Mouse (Mus musculus) right cerebral cortex, adult 2 months (tissue): ENCODE measurements at regions not wholly inside any gene's neighbourhood (a gene's known extent, or its start where the extent isn't known, plus 50 kb on each side); places are given as distances from the start of the nearest gene placed in this dataset.

Source experiments
- DNase-seq, 2 experiments: peaks; one replicate each; pipeline ENCODE4 v3.0.0; 2021 to 2022; ENCODE audit warnings: low spot score in 2 of 2

GRCm38 (mm10) chr9:61135917-61136316, 236.2 kb upstream of the Tle3 start:
- DNase-seq: no peak

DNA sequence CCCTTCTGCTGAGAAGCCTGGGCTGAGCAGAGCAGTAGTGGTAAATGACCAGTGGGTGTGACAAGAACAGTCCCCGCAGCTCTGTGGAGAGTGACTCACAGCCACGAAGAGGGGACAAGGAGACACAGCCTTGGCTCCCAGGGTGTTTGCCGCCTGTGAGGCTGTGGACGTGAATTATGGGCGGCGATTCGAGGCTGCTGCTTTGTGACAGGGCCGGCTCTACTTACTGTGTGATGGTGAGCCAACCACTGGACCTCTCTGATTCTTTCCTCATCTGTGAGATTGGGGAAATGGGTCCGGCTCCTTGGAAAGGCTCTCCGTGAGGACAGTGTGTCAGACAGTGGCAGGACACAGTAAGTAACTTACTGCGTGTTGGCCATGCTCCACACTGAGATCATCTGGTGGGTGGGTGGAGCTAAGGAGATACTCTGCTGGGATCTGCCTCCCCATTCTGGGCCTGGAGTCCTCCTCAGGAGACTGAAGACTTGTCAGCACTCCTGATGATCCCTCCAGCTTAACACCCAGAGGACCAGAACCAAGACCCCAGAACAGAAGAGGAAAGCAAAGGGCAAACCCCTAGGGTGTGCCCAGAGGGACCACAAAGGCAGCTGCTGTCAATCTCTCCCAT, 233.3 kb upstream of the Tle3 start:
- no peak for DNase-seq

GRCm38 (mm10) chr9:61143101-61143500, 229.1 kb upstream of the Tle3 start:
- DNase-seq: peak; percentile 37 to 54

DNA sequence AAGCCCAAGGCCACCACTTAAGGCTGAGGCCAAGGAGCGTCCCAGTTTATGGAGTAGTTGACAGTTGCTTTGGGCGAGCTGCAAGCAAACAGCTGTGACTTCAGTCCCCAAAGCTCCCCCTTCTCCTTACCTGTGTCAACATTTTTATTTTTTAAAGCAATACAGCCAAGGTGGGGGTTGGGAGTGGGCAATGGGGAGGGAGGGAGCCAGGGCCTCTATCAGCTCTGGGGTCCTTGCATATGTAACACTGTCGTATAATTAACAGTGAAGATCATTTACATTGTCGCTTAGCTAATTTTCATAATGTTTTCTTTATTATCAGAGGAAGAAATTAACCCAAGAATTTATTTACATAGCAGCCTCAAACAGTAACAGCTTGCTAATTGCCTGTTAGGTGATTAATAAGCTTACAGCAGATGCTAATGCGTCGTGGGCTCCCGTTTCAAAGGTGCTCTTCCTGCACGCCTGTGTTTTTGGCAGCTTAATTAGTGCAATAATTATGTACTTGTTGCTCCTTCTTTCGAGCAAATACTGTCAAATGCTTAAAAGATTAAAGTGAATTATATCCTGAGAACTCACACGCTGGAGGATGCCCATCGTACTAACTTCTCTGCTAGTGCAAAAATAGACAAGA, 227.4 kb upstream of the Tle3 start:
- DNase-seq: no peak

DNA sequence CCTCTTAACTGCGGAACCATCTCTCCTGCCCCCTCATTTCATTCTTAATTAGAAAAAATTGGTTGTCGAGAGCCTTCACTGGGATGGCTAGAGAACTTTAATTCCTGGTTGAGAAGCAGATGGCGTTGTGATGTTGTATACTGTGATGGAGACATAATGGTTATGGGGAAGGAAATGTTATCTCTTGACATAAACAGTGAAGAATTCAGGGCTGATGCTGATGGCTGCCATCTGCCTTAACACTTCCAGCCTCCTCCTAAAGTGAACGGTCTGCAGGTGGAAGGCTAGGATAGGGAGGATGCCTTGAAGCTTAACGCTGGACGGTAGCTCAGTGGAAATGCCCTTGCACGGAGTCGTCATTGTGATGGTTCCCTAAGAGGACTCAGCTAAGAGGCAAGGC, 226.4 kb upstream of the Tle3 start:
- no peak for DNase-seq

DNA sequence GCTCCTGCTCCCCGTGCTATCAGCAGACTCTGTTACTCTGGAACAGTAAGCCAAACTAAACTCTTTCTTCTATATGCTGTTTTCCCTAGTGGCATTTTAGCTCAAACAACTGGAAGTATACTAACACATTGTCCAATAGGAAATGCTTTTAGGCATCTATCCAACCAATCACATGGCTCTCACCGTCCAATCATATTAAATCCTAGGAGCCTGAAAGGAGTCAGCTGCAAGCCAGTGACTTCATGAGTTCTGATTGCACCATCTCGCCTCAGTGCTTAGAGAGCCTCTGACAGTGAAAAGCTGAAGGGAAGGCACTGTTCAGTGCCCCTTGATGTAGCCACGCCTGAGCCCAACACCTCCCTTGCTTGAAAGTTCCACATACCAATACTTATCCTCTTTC, 221.0 kb upstream of the Tle3 start:
- DNase-seq: no peak

- no peak for DNase-seq
Measured at GRCm38 (mm10) chr9:61151901-61152337, 220.2 kb upstream of the Tle3 start.

- no peak for DNase-seq
Measured at GRCm38 (mm10) chr9:61154721-61155120, 217.4 kb upstream of the Tle3 start.

GRCm38 (mm10) chr9:61155851-61156250, 216.3 kb upstream of the Tle3 start:
- no peak for DNase-seq

- DNase-seq: no peak
Measured at GRCm38 (mm10) chr9:61158192-61158770, 213.9 kb upstream of the Tle3 start.

- DNase-seq: no peak
Measured at GRCm38 (mm10) chr9:61159159-61159558, 213.0 kb upstream of the Tle3 start.

DNA sequence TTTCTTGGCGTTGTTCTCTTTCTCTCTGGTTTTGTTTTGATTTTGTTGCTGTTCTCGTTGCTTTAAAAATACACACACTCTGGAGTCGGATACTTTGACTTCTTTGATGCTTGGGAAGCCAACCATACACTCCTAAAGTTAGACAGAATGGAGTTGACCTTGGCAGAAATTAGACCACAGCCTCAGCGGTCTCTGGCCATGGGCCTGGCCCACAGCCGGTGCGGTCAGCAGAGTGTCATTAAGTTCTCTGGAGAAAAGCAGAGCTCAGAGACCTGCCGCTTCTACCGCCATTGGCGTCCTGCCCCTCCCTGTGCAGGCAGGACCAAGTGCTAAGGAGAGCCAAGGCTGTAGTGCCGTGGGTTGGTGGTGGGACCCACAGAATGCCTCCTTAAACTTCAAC, 212.6 kb upstream of the Tle3 start:
- no peak for DNase-seq

DNA sequence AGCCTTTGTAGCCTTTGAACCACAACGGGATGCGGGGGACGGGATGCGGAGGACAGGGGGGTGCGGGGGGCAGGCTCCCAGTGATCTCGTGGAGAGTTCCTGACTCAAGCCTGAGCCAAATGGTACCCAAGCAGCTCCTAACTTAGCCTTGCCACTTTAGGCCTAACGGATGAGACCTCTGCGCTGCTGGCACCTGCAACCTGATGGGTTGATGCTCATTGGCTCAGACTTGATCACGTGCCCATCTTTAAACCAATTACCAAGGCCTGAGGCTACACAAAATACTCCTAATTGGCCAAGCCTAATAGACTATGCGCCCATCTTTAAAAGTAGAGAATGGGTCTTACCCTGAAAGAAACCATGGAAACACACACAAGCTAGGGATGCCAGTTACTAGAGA, 209.3 kb upstream of the Tle3 start:
- DNase-seq: no peak

DNA sequence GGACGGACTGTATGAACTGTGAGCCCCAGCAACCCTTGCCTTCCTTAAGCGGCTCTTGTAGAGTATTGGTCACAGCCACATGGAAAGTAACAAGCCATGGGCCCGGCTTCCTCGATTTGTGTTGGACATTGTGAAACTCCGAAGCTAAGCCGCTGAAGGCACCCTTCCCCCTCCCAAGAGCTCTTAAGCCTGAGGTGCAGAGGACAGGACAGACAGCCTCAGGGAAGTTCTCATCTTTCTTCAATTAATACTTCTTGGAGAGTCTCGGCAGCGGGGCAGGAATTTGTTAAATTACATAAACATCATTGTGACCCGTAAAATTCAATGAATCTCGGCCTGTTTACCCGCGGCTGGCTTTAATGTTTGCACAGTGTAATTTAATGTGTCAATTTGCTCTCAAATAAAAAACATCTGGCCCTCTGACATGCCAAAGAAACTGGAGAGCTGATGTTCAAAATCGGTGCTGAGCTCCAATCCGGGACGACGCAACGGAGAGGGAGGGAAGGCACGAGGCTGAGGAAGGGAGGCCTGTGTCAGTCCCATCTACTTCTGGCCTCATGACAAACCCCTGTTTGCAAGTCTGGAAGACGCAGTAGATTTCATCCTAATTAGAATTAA, 208.4 kb upstream of the Tle3 start:
- no peak for DNase-seq

DNA sequence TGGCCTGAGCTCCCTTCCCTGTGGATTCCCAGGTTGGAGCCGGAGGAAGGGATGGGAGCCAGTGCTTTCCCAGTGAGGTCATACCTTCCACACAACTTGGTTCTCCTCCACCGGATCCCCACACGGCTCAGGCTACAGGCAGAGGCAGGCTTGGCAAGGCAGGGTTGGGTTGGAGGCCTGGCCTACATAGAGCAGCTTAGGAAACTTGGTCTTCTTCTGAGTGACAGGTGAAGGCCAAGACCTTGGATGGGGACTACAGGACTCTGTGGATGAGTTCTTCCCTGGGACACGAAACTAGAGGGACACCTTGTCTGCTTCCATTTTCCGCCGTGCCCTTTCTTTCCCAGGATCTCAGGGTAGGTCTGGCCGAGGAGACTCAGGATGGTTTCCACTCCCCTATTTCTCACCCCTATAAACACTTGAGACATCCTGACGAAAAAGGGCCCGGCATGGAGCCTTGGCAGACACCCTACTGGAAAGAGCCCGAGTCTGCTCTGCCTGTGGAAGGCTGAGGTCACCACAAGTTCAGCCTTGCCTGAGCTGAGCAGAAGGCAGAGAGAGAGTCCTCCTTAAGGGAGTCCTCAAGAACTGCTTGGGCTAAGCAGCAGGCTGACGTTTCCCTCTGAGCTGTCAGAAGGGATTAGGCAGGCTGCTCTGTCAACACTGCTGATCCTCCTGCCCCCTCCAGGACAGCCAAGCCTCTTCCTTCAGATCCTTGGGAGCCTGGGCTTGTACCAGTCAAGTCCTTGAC, 207.5 kb upstream of the Tle3 start:
- no peak for DNase-seq

- no peak for DNase-seq
Measured at GRCm38 (mm10) chr9:61166115-61166514, 206.1 kb upstream of the Tle3 start.

- DNase-seq: no peak
Measured at GRCm38 (mm10) chr9:61167097-61167842, 204.9 kb upstream of the Tle3 start.

DNA sequence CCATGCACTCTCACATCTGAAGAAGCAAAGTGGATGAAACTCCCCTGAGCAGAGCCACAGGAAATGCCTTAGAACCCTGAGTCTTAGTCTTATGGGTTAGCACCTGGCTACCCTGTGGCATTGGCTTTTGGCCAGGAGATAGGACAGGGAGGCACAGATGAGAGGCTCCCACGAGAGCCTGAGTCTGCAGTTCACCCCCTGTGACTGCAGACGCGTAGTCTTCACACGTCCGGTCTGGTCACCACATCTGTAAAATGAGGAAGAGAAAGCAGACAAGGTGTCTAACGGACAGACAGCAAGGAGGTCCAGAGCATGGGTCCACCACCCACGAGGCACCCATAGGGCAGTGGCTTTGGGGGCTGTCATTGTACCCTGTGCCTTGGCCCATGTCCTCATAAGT, 203.2 kb upstream of the Tle3 start:
- no peak for DNase-seq

DNA sequence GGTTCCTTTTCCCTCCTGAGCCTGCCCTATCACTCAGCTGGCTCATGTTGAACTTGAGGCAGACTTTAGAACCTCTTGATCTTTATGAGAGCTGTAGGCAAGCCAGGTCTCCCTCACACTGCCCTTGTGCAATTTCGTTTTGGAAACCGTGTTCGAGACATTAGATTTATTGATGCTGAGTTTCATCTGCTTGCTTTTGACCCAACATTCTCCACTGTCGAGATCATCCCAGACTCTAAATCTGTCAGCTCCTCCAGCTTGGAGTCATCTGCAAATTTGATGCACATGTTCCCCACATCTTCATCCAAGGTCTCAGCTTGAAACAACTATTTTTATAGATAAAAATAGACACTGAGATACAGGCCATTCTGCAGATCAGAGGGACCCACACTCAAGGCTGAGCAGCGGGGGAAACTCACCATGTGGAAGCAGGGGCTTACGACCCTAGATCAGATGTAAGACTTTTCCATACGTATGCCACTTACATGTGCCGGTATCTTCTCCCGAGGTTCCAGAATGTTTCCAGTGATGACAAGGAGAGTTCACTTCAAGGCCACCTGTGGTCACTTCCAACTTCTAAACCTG, 202.6 kb upstream of the Tle3 start:
- DNase-seq: no peak

GRCm38 (mm10) chr9:61170921-61171320, 201.2 kb upstream of the Tle3 start:
- no peak for DNase-seq

DNA sequence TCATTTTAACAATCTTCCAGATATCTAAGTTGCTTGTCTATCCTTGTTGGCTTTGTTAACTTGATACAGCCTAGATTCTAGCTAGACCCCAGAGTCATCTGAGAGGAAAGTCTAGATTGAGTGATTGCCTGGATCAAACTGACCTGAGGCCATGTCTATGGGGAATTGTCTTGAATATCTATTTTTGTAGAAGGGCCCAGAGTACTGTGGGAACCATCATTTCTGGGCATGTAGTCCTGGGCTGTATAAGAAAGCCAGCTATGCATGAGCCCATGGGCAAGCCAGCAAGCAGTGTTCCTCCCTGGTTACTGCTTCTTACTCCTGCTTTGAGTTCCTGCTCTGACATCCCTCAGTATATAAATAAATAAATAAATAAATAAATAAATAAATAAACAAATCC, 199.7 kb upstream of the Tle3 start:
- DNase-seq: no peak
